9 mouse cellular contexts compared by ENCODE assay signal in the genomic region with DNA sequence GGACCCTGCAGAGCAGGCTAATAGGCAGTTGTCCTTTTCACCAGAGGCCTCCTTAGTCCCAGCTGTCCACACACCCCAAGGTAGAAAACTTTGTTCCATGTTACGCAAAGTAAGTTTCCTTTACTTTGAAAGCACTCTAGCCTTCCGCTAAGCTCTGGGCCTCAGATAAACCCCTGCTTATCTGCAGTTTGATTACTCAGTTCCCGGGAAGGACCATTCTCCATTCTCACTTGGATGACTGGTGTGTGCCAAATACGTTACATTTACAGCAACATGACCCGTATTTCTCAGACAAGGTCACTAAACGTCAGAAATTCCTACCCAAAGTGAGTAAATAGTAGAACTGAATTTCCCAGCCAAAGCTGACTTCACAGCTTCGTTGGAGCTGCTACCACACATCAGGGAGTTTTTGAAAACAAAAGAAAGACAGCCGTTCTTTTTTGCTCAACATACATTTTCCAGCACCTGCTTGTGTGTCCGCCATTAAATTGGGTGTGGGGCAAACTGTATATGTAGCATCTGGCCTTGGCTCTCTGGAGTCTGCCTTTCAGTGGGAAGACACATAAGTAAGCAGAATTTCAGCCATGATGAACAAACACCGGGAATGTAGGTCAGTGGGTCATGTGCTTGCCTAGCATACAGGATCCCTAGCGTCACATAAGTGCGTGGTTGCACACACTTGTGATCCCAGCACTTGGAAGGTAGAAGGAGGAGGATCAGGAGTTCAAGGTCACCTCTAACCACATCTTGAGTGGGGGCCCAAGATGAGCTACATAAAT. TPM values are rescaled to one million over a fixed set of nuclear protein-coding genes. Genes with fewer than 3 reads are reported as not detected.
DNase-seq lines count a peak whose midpoint lies in the region; ATAC-seq lines count a peak whose summit lies in the region.
"Had no signal": no experiment of that assay in that cellular context is flagged by ENCODE, and none has a peak within 500 bp of the region (broad histone marks: within the 10 kb centered on the region; RNA-seq: fewer than 3 reads in every experiment).

No protein-coding gene starts in this region.

- no peak overlapping the region for H3K4me2 ChIP-seq in hindbrain, embryonic 16.5 days (ENCODE audit: low read length)
- no peak overlapping the region for H3K4me2 ChIP-seq in forebrain, embryonic 13.5 days
- H3K4me2 ChIP-seq in limb, embryonic 11.5 days (ENCODE audit: low read depth, severe bottlenecking), result no peak overlapping the region
- no peak overlapping the region for H3K4me2 ChIP-seq in neural tube, embryonic 12.5 days (replicated peaks)

- no peaks in the 10 kb centered on the region for H3K27me3 ChIP-seq in hindbrain, embryonic 10.5 days (ENCODE audit: insufficient read depth, poor library complexity, severe bottlenecking)
- no peaks in the 10 kb centered on the region for H3K27me3 ChIP-seq in hindbrain, embryonic 16.5 days (replicated peaks; ENCODE audit: control insufficient read depth, insufficient read depth, low read length)
- H3K27me3 ChIP-seq in forebrain, embryonic 13.5 days, result no peaks in the 10 kb centered on the region
- no peaks in the 10 kb centered on the region for H3K27me3 ChIP-seq in limb, embryonic 11.5 days (ENCODE audit: control insufficient read depth, insufficient read depth, low read length)
- no peaks in the 10 kb centered on the region for H3K27me3 ChIP-seq in neural tube, embryonic 12.5 days (replicated peaks)

- H3K4me3 ChIP-seq in hindbrain, embryonic 10.5 days, result no peak overlapping the region
- no peak overlapping the region for H3K4me3 ChIP-seq in hindbrain, embryonic 16.5 days (ENCODE audit: low read length)
- no peak overlapping the region for H3K4me3 ChIP-seq in forebrain, embryonic 13.5 days
- H3K4me3 ChIP-seq in limb, embryonic 11.5 days (ENCODE audit: low read depth, low read length), result no peak overlapping the region
- H3K4me3 ChIP-seq in neural tube, embryonic 12.5 days, result no peak overlapping the region

- DNase-seq in hindbrain, embryonic 10.5 days (ENCODE audit: low spot score), result no peak
- no peak for DNase-seq in limb, embryonic 11.5 days (ENCODE audit: low spot score)
- no peak for DNase-seq in thymus, postnatal 0 days (ENCODE audit: low spot score)
- no peak for DNase-seq in layer of hippocampus, postnatal 10 days (ENCODE audit: low spot score in 2 of 2)
- DNase-seq in cerebellum, postnatal 10 days, result no peak

- H3K36me3 ChIP-seq in hindbrain, embryonic 10.5 days, result peaks cover 61% of the 10 kb centered on the region
- no peaks in the 10 kb centered on the region for H3K36me3 ChIP-seq in hindbrain, embryonic 16.5 days (ENCODE audit: control insufficient read depth, insufficient read depth, low read length)
- H3K36me3 ChIP-seq in forebrain, embryonic 13.5 days (ENCODE audit: poor library complexity, severe bottlenecking), result 0 out of 2 replicates have a peak, but pooled peaks cover 2% of the 10 kb centered on the region
- H3K36me3 ChIP-seq in limb, embryonic 11.5 days (ENCODE audit: control insufficient read depth, insufficient read depth, low read length), result no peaks in the 10 kb centered on the region
- peaks cover 9% of the 10 kb centered on the region; the same call in 1 of the 2 replicates for H3K36me3 ChIP-seq in neural tube, embryonic 12.5 days

- ATAC-seq in hindbrain, embryonic 16.5 days, result no peak; the same call in 1 of the 2 replicates
- no peak for ATAC-seq in forebrain, embryonic 13.5 days
- no peak for ATAC-seq in limb, embryonic 11.5 days (ENCODE audit: insufficient number of reproducible peaks, low FRiP score, low TSS enrichment, low read depth)
- ATAC-seq in neural tube, embryonic 12.5 days (ENCODE audit: low FRiP score, low read depth), result peak; percentile 10; the same call in 1 of the 2 replicates

- no peak overlapping the region for H3K9ac ChIP-seq in hindbrain, embryonic 16.5 days (ENCODE audit: low read depth, low read length)
- H3K9ac ChIP-seq in forebrain, embryonic 13.5 days, result no peak overlapping the region
- no peak overlapping the region; the same call in 1 of the 2 replicates for H3K9ac ChIP-seq in limb, embryonic 11.5 days (ENCODE audit: low read length)
- no peak overlapping the region for H3K9ac ChIP-seq in neural tube, embryonic 12.5 days

- 83% methylated on average over 12 of the region's 12 CpGs for WGBS in hindbrain, embryonic 10.5 days
- 65% methylated on average over 12 of the region's 12 CpGs for WGBS in hindbrain, embryonic 16.5 days
- 49% methylated on average over 12 of the region's 12 CpGs for WGBS in forebrain, embryonic 13.5 days
- WGBS in limb, embryonic 11.5 days, result 73% methylated on average over 12 of the region's 12 CpGs
- 84% methylated on average over 12 of the region's 12 CpGs for WGBS in neural tube, embryonic 12.5 days

- H3K27ac ChIP-seq in hindbrain, embryonic 10.5 days, result peak overlapping the region; percentile 84
- H3K27ac ChIP-seq in hindbrain, embryonic 16.5 days (ENCODE audit: low read depth, low read length), result no peak overlapping the region
- peak overlapping the region; percentile 70 for H3K27ac ChIP-seq in forebrain, embryonic 13.5 days
- peak overlapping the region; percentile 63 for H3K27ac ChIP-seq in limb, embryonic 11.5 days (replicated peaks; ENCODE audit: low read depth, low read length)
- no peak overlapping the region for H3K27ac ChIP-seq in neural tube, embryonic 12.5 days

- no peaks in the 10 kb centered on the region for H3K9me3 ChIP-seq in hindbrain, embryonic 10.5 days
- H3K9me3 ChIP-seq in hindbrain, embryonic 16.5 days (ENCODE audit: control insufficient read depth, low read length), result no peaks in the 10 kb centered on the region
- no peaks in the 10 kb centered on the region for H3K9me3 ChIP-seq in forebrain, embryonic 13.5 days (replicated peaks)
- H3K9me3 ChIP-seq in limb, embryonic 11.5 days (ENCODE audit: control insufficient read depth, low read length), result no peaks in the 10 kb centered on the region
- H3K9me3 ChIP-seq in neural tube, embryonic 12.5 days, result no peaks in the 10 kb centered on the region

- H3K4me1 ChIP-seq in hindbrain, embryonic 10.5 days (replicated peaks), result peaks cover 79% of the 10 kb centered on the region
- peaks cover 21% of the 10 kb centered on the region for H3K4me1 ChIP-seq in hindbrain, embryonic 16.5 days (ENCODE audit: control insufficient read depth, insufficient read depth, low read depth, low read length)
- peaks cover 44% of the 10 kb centered on the region for H3K4me1 ChIP-seq in forebrain, embryonic 13.5 days
- H3K4me1 ChIP-seq in limb, embryonic 11.5 days (ENCODE audit: control insufficient read depth, insufficient read depth, low read length), result peaks cover 14% of the 10 kb centered on the region
- peaks cover 12% of the 10 kb centered on the region for H3K4me1 ChIP-seq in neural tube, embryonic 12.5 days

RNA-seq across cellular contexts. Expression of gene Ccnjl, which starts 20.3 kb away (rescaled TPM):
- 37.4 and 45.5 TPM in 2 replicates for polyA plus RNA-seq in hindbrain, embryonic 10.5 days (2016; fragmentation: Nextera tagmentation; extraction: Ambion mirVana)
- polyA plus RNA-seq in hindbrain, embryonic 16.5 days (2015; fragmentation: Nextera tagmentation; extraction: Ambion mirVana), result 7.1 and 10.7 TPM in 2 replicates
- 13.9 and 15.1 TPM in 2 replicates for polyA plus RNA-seq in forebrain, embryonic 13.5 days (2015; fragmentation: Nextera tagmentation; extraction: Ambion mirVana)
- polyA plus RNA-seq in limb, embryonic 11.5 days (2014; fragmentation: Nextera tagmentation; extraction: Ambion mirVana), result 33.8 and 34.2 TPM in 2 replicates
- 36.3 and 38.7 TPM in 2 replicates for polyA plus RNA-seq in neural tube, embryonic 12.5 days (2016; fragmentation: Nextera tagmentation; extraction: Ambion mirVana)
- 6.4 and 8.5 TPM in 2 replicates for polyA plus RNA-seq in thymus, postnatal 0 days (2015; fragmentation: Nextera tagmentation; extraction: Ambion mirVana)
- 10 to 100 TPM in 1 of 2 experiments, 1 to 10 TPM in 1; 8.8 to 10.1 TPM for total RNA-seq in layer of hippocampus, postnatal 10 days (2021)

RNA-seq across cellular contexts. Expression of gene 4933415A04Rik, which starts 38.0 kb away (rescaled TPM):
- 10.4 and 12.8 TPM in 2 replicates for polyA plus RNA-seq in hindbrain, embryonic 10.5 days (2016; fragmentation: Nextera tagmentation; extraction: Ambion mirVana)
- polyA plus RNA-seq in hindbrain, embryonic 16.5 days (2015; fragmentation: Nextera tagmentation; extraction: Ambion mirVana), result 2.2 and 3.3 TPM in 2 replicates
- polyA plus RNA-seq in forebrain, embryonic 13.5 days (2015; fragmentation: Nextera tagmentation; extraction: Ambion mirVana), result 4.8 TPM in 2 replicates
- polyA plus RNA-seq in limb, embryonic 11.5 days (2014; fragmentation: Nextera tagmentation; extraction: Ambion mirVana), result 7.7 and 9.2 TPM in 2 replicates
- polyA plus RNA-seq in neural tube, embryonic 12.5 days (2016; fragmentation: Nextera tagmentation; extraction: Ambion mirVana), result 8.3 and 10.1 TPM in 2 replicates
- 2.6 and 4.4 TPM in 2 replicates for polyA plus RNA-seq in thymus, postnatal 0 days (2015; fragmentation: Nextera tagmentation; extraction: Ambion mirVana)
- total RNA-seq in layer of hippocampus, postnatal 10 days (2021), result 1 to 10 TPM; 1.9 to 2.6 TPM

RNA-seq across cellular contexts. Expression of gene Fabp6, which starts 52.5 kb away (rescaled TPM):
- not detected in 2 replicates for polyA plus RNA-seq in hindbrain, embryonic 10.5 days (2016; fragmentation: Nextera tagmentation; extraction: Ambion mirVana)
- polyA plus RNA-seq in hindbrain, embryonic 16.5 days (2015; fragmentation: Nextera tagmentation; extraction: Ambion mirVana), result not detected in 2 replicates
- not detected in 2 replicates for polyA plus RNA-seq in forebrain, embryonic 13.5 days (2015; fragmentation: Nextera tagmentation; extraction: Ambion mirVana)
- not detected in 2 replicates for polyA plus RNA-seq in limb, embryonic 11.5 days (2014; fragmentation: Nextera tagmentation; extraction: Ambion mirVana)
- not detected in 2 replicates for polyA plus RNA-seq in neural tube, embryonic 12.5 days (2016; fragmentation: Nextera tagmentation; extraction: Ambion mirVana)
- 8.4 and 11.8 TPM in 2 replicates for polyA plus RNA-seq in thymus, postnatal 0 days (2015; fragmentation: Nextera tagmentation; extraction: Ambion mirVana)
- not detected for total RNA-seq in layer of hippocampus, postnatal 10 days (2021)
- total RNA-seq: left cerebral cortex, postnatal 25 days had no signal

Comparison
In these comparisons a context has a peak if more than half of its experiments do, and no peak if none do; other contexts are left out.
1. H3K27ac ChIP-seq: peak in hindbrain, embryonic 10.5 days (single experiment), forebrain, embryonic 13.5 days (single experiment) and limb, embryonic 11.5 days (single experiment); none in hindbrain, embryonic 16.5 days (single experiment) and neural tube, embryonic 12.5 days (single experiment).